Mouse (Mus musculus) myocyte (in vitro differentiated cells): ENCODE results near the gene Top2a. TPM values are rescaled to one million over a fixed set of nuclear protein-coding genes. Genes with fewer than 3 reads are reported as not detected.
A peak's percentile ranks its signal among the peaks of the same experiment; 100 is the strongest.

ENCODE experiments used
- H3K27me3 ChIP-seq: one replicate; pipeline ENCODE4 v1.6.1; 2011; ENCODE audit not compliant: control insufficient read depth, insufficient read depth, insufficient read length
- H3K36me3 ChIP-seq: one replicate; pipeline ENCODE4 v1.6.1; 2011; ENCODE audit not compliant: control insufficient read depth, insufficient read depth
- H3K4me2 ChIP-seq: one replicate; pipeline ENCODE4 v1.6.1; 2011; ENCODE audit warnings: low read depth, control low read depth
- H3K4me3 ChIP-seq: one replicate; pipeline ENCODE4 v1.5.1; 2011; ENCODE audit warnings: mild to moderate bottlenecking, control low read depth, moderate library complexity
- H3K79me2 ChIP-seq: one replicate; pipeline ENCODE4 v1.6.1; 2011; ENCODE audit not compliant: control insufficient read depth, insufficient read depth
- H3ac ChIP-seq: one replicate; pipeline ENCODE4 v1.6.1; 2011; ENCODE audit not compliant: control insufficient read depth, insufficient read length
- CEBPB ChIP-seq: IDR thresholded peaks from 2 replicates; pipeline ENCODE4 v1.6.1; 2011; ENCODE audit warnings: mild to moderate bottlenecking, moderate library complexity; ENCODE audit not compliant: poor library complexity, insufficient read depth, severe bottlenecking
- E2F4 ChIP-seq: IDR thresholded peaks from one replicate; pipeline ENCODE4 v1.6.1; 2011; ENCODE audit warnings: mild to moderate bottlenecking, control low read depth, moderate library complexity; ENCODE audit not compliant: insufficient read depth
- MAX ChIP-seq: IDR thresholded peaks from one replicate; pipeline ENCODE4 v1.6.1; 2011; ENCODE audit warnings: low read depth, mild to moderate bottlenecking, control low read depth
- MYOG ChIP-seq, 3 experiments: IDR thresholded peaks; one replicate each; pipeline ENCODE4 v1.6.1; 2011; ENCODE audit warnings: control low read depth in 2 of 3, low read depth in 2 of 3, mild to moderate bottlenecking in 2 of 3; ENCODE audit not compliant: insufficient read length in 2 of 3, control insufficient read depth in 1 of 3, insufficient read depth in 1 of 3
- POLR2A ChIP-seq: IDR thresholded peaks from one replicate; pipeline ENCODE4 v1.6.1; 2011; ENCODE audit warnings: low read depth, mild to moderate bottlenecking, control low read depth, moderate library complexity; ENCODE audit not compliant: insufficient read length
- POLR2AphosphoS2 ChIP-seq: IDR thresholded peaks from one replicate; pipeline ENCODE4 v1.6.1; 2011; ENCODE audit warnings: low read depth, control low read depth; ENCODE audit not compliant: insufficient read length
- REST ChIP-seq: IDR thresholded peaks from one replicate; pipeline ENCODE4 v1.6.1; 2011; ENCODE audit warnings: mild to moderate bottlenecking, control low read depth, moderate library complexity; ENCODE audit not compliant: insufficient read depth, insufficient read length
- TCF3 ChIP-seq: IDR thresholded peaks from one replicate; pipeline ENCODE4 v1.6.1; 2011; ENCODE audit warnings: low read depth, control low read depth; ENCODE audit not compliant: insufficient read length
- polyA plus RNA-seq: library from polyadenylated mRNA; unstranded; fragments of >200 nt; fragmentation: generic; extraction: Trizol; gene quantifications from one replicate; pipeline ENCODE4 v1.2.1, GENCODE M21; 2012; ENCODE audit warnings: missing spikeins

The Top2a gene
- polyA plus RNA-seq, 1 experiment, result 39.9 TPM

DNA sequence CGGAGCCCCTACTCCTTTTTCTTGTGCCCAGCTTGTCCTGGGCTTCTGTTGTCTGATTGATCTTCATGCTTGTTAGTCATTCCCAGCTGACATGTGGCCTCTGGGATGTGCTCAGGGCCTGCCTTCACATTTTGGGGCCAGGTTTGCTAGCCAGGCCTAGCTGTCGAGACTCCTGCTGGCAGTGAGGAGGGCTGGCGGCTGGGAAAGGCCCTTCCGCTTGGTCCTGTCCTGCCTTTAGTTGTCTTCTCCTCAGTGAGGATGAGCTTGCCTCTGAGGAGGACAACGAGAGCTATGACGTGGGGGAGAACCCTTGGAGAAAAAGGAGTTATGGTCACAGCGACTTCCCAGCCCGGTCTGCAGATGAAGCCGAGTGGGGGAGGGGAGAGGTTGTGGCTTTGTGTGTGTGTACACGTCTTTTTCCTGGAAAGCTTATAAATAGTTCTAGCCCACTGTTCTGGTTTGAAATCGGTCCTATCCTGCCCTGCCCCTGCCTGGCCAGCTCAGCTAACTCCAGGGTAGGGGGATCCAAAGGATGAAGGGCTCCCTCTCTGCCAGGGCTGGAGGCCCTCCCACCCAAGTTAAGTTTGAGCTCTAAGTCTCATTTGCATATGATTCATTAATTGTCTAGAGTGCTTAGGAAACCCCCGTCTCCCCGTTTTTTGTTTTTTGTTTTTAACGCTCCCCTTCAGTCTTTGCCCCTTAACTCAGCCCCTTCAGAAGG, 80.1 kb downstream of the Top2a start:
- Histone ChIP-seq H3K4me2 (peak overlapping the region; percentile 96), H3K4me3 (peak overlapping the region; percentile 73), H3K36me3 (no peaks in the 10 kb centered on the region), H3ac (no peak overlapping the region), H3K79me2 (peaks cover 85% of the 10 kb centered on the region), H3K27me3 (no peaks in the 10 kb centered on the region)
- no peak for TF ChIP-seq MAX
- no peak for TF ChIP-seq MYOG (IDR thresholded peaks at IDR 0.05; ENCODE audit: control insufficient read depth in 1 of 3, insufficient read depth in 1 of 3, insufficient read length in 2 of 3, low read depth in 2 of 3)
- no peak for TF ChIP-seq E2F4
- no peak for TF ChIP-seq TCF3
- TF ChIP-seq POLR2A, result peak; percentile 15
- no peak for TF ChIP-seq POLR2AphosphoS2
- TF ChIP-seq CEBPB, result no peak
- TF ChIP-seq REST, result no peak

Other genes starting within 250 kb of the Top2a start
- 49.1 TPM for gene Nr1d1, start 248.9 kb downstream of the Top2a start, polyA plus RNA-seq
- gene Msl1, start 228.7 kb downstream of the Top2a start, polyA plus RNA-seq, result 35.6 TPM
- 22.1 TPM for gene Casc3, start 219.3 kb downstream of the Top2a start, polyA plus RNA-seq
- gene Rapgefl1, start 187.4 kb downstream of the Top2a start, polyA plus RNA-seq, result 3.5 TPM
- gene Wipf2, start 160.6 kb downstream of the Top2a start, polyA plus RNA-seq, result 5.3 TPM
- 2.6 TPM for gene Cdc6, start 116.4 kb downstream of the Top2a start, polyA plus RNA-seq
- 27.3 TPM for gene Rara, start 96.4 kb downstream of the Top2a start, polyA plus RNA-seq
- 0.05 TPM for gene Gjd3, start 41.2 kb downstream of the Top2a start, polyA plus RNA-seq
- 58.6 TPM for gene Igfbp4, start 17.1 kb upstream of the Top2a start, polyA plus RNA-seq
- gene Tns4, start 65.1 kb upstream of the Top2a start, polyA plus RNA-seq, result 0.11 TPM
- gene Ccr7, start 130.9 kb upstream of the Top2a start, polyA plus RNA-seq, result 0.38 TPM
- 90.3 TPM for gene Smarce1, start 206.8 kb upstream of the Top2a start, polyA plus RNA-seq
- gene Krt222, start 219.9 kb upstream of the Top2a start, polyA plus RNA-seq, result 0.06 TPM